Mouse (Mus musculus): ENCODE measurements around the gene Hsf4. TPM values are rescaled to one million over a fixed set of nuclear protein-coding genes. Genes with fewer than 3 reads are reported as not detected.

Hsf4 gene
- polyA plus RNA-seq, 1 experiment from 2014 or later, result not detected

GRCm38 (mm10) chr8:105276292-105277120 is 6.9 kb downstream of the Hsf4 start:
- peak; percentile 95 for DNase-seq (ENCODE audit: low spot score, missing footprints)
- H3K4me3 ChIP-seq (ENCODE audit: low read depth, low read length), result peak overlapping the region; percentile 34
- H3K4me2 ChIP-seq, result peak overlapping the region; percentile 55
- H3K9ac ChIP-seq (ENCODE audit: low read length), result peak overlapping the region; percentile 47
- ATAC-seq (ENCODE audit: low FRiP score), result peak; percentile 69
- no peaks in the 10 kb centered on the region for H3K36me3 ChIP-seq (ENCODE audit: control insufficient read depth, insufficient read depth, low read length)
- H3K27me3 ChIP-seq (ENCODE audit: control insufficient read depth, insufficient read depth, low read length), result peaks cover 84% of the 10 kb centered on the region
- no peak overlapping the region for H3K27ac ChIP-seq (ENCODE audit: low read depth, low read length)
- H3K4me1 ChIP-seq (ENCODE audit: control insufficient read depth, insufficient read depth, low read length), result peaks cover 14% of the 10 kb centered on the region
- 3% methylated on average over 29 of the region's 30 CpGs for WGBS
- no peaks in the 10 kb centered on the region for H3K9me3 ChIP-seq (ENCODE audit: control insufficient read depth, low read length)

GRCm38 (mm10) chr8:105278911-105279334 is 9.3 kb downstream of the Hsf4 start:
- peaks cover 14% of the 10 kb centered on the region for H3K4me1 ChIP-seq (ENCODE audit: control insufficient read depth, insufficient read depth, low read length)
- peaks cover 3% of the 10 kb centered on the region; the same call in 1 of the 2 replicates for H3K36me3 ChIP-seq (ENCODE audit: control insufficient read depth, insufficient read depth, low read length)
- 4% methylated on average over 28 of the region's 28 CpGs for WGBS
- DNase-seq (ENCODE audit: low spot score, missing footprints) (peak; percentile 90), ATAC-seq (ENCODE audit: low FRiP score) (peak; percentile 5; the same call in 1 of the 2 replicates)
- H3K4me3 ChIP-seq (ENCODE audit: low read depth, low read length), result no peak overlapping the region
- H3K4me2 ChIP-seq, result peak overlapping the region; percentile 10; the same call in 1 of the 2 replicates
- no peaks in the 10 kb centered on the region for H3K9me3 ChIP-seq (ENCODE audit: control insufficient read depth, low read length)
- no peak overlapping the region for H3K27ac ChIP-seq (ENCODE audit: low read depth, low read length)
- peaks cover 61% of the 10 kb centered on the region for H3K27me3 ChIP-seq (ENCODE audit: control insufficient read depth, insufficient read depth, low read length)
- no peak overlapping the region for H3K9ac ChIP-seq (ENCODE audit: low read length)

DNA sequence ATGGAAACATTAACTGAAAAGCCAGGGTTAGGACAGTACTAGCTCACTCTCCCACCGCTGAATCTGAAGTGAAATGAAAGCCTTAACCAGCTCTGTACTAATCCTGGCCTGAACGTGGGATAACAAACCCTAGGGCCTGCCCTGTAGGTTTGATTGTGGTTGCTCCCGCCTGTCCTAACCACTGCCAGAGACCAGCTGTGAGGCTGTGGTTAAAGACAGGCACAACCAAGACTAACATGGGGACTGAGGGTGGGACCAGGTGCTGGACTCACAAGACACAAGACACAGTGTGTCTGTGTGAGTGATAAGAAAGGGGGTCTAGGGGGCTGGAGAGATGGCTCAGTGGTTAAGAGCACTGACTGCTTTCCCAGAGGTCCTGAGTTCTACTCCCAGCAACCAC is 11.0 kb downstream of the Hsf4 start:
- peaks cover 13% of the 10 kb centered on the region for H3K4me1 ChIP-seq (ENCODE audit: control insufficient read depth, insufficient read depth, low read length)
- ATAC-seq (ENCODE audit: low FRiP score), result no peak
- 72% methylated on average over 3 of the region's 3 CpGs for WGBS
- peaks cover 44% of the 10 kb centered on the region for H3K27me3 ChIP-seq (ENCODE audit: control insufficient read depth, insufficient read depth, low read length)
- no peak for DNase-seq (ENCODE audit: low spot score, missing footprints)
- no peak overlapping the region for H3K4me2 ChIP-seq
- no peaks in the 10 kb centered on the region for H3K9me3 ChIP-seq (ENCODE audit: control insufficient read depth, low read length)
- peaks cover 3% of the 10 kb centered on the region; the same call in 1 of the 2 replicates for H3K36me3 ChIP-seq (ENCODE audit: control insufficient read depth, insufficient read depth, low read length)
- no peak overlapping the region for H3K9ac ChIP-seq (ENCODE audit: low read length)
- no peak overlapping the region for H3K4me3 ChIP-seq (ENCODE audit: low read depth, low read length)
- H3K27ac ChIP-seq (ENCODE audit: low read depth, low read length), result no peak overlapping the region

DNA sequence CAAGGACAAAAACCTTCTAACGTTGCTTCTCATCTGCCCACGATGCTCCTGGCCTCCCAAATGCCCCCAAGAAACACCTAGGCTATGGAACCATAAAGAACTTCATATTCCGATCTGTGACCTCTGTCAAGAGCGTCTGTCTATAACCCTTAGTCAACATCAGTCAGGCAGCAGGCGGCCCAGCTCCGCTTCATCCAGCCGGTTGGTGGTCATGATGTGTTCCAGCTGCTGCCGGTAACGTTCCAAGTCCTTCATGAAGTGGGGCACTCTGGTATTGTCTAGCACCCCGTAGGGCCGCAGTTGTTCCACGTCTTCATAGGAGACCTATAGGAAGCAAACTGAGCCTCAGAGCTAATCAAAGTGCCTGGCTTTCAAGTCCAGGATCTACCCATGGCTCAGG is 12.2 kb downstream of the Hsf4 start:
- DNase-seq (ENCODE audit: low spot score, missing footprints) (no peak), ATAC-seq (ENCODE audit: low FRiP score) (no peak)
- Histone ChIP-seq H3K9ac (ENCODE audit: low read length) (no peak overlapping the region), H3K4me3 (ENCODE audit: low read depth, low read length) (no peak overlapping the region), H3K36me3 (ENCODE audit: control insufficient read depth, insufficient read depth, low read length) (peaks cover 3% of the 10 kb centered on the region; the same call in 1 of the 2 replicates), H3K4me1 (ENCODE audit: control insufficient read depth, insufficient read depth, low read length) (0 out of 2 replicates have a peak, but pooled peaks cover 7% of the 10 kb centered on the region), H3K27ac (ENCODE audit: low read depth, low read length) (no peak overlapping the region), H3K9me3 (ENCODE audit: control insufficient read depth, low read length) (no peaks in the 10 kb centered on the region), H3K27me3 (ENCODE audit: control insufficient read depth, insufficient read depth, low read length) (peaks cover 32% of the 10 kb centered on the region), H3K4me2 (no peak overlapping the region)
- whole genome bisulfite sequencing, result 85% methylated on average over 12 of the region's 12 CpGs

- peaks cover 28% of the 10 kb centered on the region for H3K27me3 ChIP-seq (ENCODE audit: control insufficient read depth, insufficient read depth, low read length)
- H3K27ac ChIP-seq (ENCODE audit: low read depth, low read length), result no peak overlapping the region
- peaks cover 3% of the 10 kb centered on the region; the same call in 1 of the 2 replicates for H3K36me3 ChIP-seq (ENCODE audit: control insufficient read depth, insufficient read depth, low read length)
- H3K4me3 ChIP-seq (ENCODE audit: low read depth, low read length), result no peak overlapping the region
- no peak for DNase-seq (ENCODE audit: low spot score, missing footprints)
- ATAC-seq (ENCODE audit: low FRiP score), result no peak
- H3K9ac ChIP-seq (ENCODE audit: low read length), result no peak overlapping the region
- WGBS, result 91% methylated on average over 4 of the region's 4 CpGs
- H3K4me1 ChIP-seq (ENCODE audit: control insufficient read depth, insufficient read depth, low read length), result 0 out of 2 replicates have a peak, but pooled peaks cover 7% of the 10 kb centered on the region
- no peaks in the 10 kb centered on the region for H3K9me3 ChIP-seq (ENCODE audit: control insufficient read depth, low read length)
- H3K4me2 ChIP-seq, result no peak overlapping the region
Measured at GRCm38 (mm10) chr8:105282239-105282638, 12.6 kb downstream of the Hsf4 start.

GRCm38 (mm10) chr8:105283074-105283473 is 13.5 kb downstream of the Hsf4 start:
- DNase-seq (ENCODE audit: low spot score, missing footprints) (peak; percentile 89), ATAC-seq (ENCODE audit: low FRiP score) (peak; percentile 52)
- 24% methylated on average over 23 of the region's 23 CpGs for WGBS
- no peak overlapping the region for H3K4me3 ChIP-seq (ENCODE audit: low read depth, low read length)
- peaks cover 19% of the 10 kb centered on the region for H3K27me3 ChIP-seq (ENCODE audit: control insufficient read depth, insufficient read depth, low read length)
- H3K36me3 ChIP-seq (ENCODE audit: control insufficient read depth, insufficient read depth, low read length), result peaks cover 3% of the 10 kb centered on the region; the same call in 1 of the 2 replicates
- H3K4me2 ChIP-seq, result no peak overlapping the region
- no peak overlapping the region for H3K27ac ChIP-seq (ENCODE audit: low read depth, low read length)
- peaks cover 10% of the 10 kb centered on the region for H3K4me1 ChIP-seq (ENCODE audit: control insufficient read depth, insufficient read depth, low read length)
- H3K9me3 ChIP-seq (ENCODE audit: control insufficient read depth, low read length), result no peaks in the 10 kb centered on the region
- no peak overlapping the region for H3K9ac ChIP-seq (ENCODE audit: low read length)

- Histone ChIP-seq H3K27ac (ENCODE audit: low read depth, low read length) (no peak overlapping the region), H3K27me3 (ENCODE audit: control insufficient read depth, insufficient read depth, low read length) (peaks cover 9% of the 10 kb centered on the region), H3K9me3 (ENCODE audit: control insufficient read depth, low read length) (no peaks in the 10 kb centered on the region), H3K4me2 (no peak overlapping the region), H3K36me3 (ENCODE audit: control insufficient read depth, insufficient read depth, low read length) (peaks cover 3% of the 10 kb centered on the region; the same call in 1 of the 2 replicates), H3K9ac (ENCODE audit: low read length) (0 out of 2 replicates have a peak overlapping the region, but pooled peaks have one; percentile 5), H3K4me1 (ENCODE audit: control insufficient read depth, insufficient read depth, low read length) (peaks cover 21% of the 10 kb centered on the region), H3K4me3 (ENCODE audit: low read depth, low read length) (no peak overlapping the region)
- 44% methylated on average over 12 of the region's 12 CpGs for WGBS
- ATAC-seq (ENCODE audit: low FRiP score) (no peak), DNase-seq (ENCODE audit: low spot score, missing footprints) (no peak)
Measured at GRCm38 (mm10) chr8:105285514-105285913, 15.9 kb downstream of the Hsf4 start.

DNA sequence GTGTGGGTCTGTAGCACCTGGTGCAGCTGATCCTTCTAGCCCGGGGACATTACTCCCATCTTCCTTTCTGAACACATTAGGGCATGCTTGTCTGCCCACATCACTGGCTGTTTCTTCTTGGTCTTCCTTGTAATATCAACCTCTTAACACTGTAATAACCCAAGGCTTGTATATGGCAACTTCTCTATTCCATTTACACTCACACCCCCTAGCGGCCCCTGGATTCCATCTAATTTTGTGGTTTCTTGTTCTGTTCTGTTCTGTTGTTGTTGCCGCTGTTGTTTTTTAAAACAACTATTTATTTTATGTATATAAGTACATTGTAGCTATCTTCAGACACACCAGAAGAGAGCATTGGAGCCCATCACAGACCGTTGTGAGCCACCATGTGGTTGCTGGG is 17.3 kb downstream of the Hsf4 start:
- no peak overlapping the region for H3K4me3 ChIP-seq (ENCODE audit: low read depth, low read length)
- no peak for ATAC-seq (ENCODE audit: low FRiP score)

GRCm38 (mm10) chr8:105288231-105288630 is 18.6 kb downstream of the Hsf4 start:
- DNase-seq (ENCODE audit: low spot score, missing footprints) (no peak), ATAC-seq (ENCODE audit: low FRiP score) (no peak)
- Histone ChIP-seq H3K4me1 (ENCODE audit: control insufficient read depth, insufficient read depth, low read length) (peaks cover 22% of the 10 kb centered on the region), H3K9ac (ENCODE audit: low read length) (peak overlapping the region; percentile 77), H3K27ac (ENCODE audit: low read depth, low read length) (no peak overlapping the region), H3K36me3 (ENCODE audit: control insufficient read depth, insufficient read depth, low read length) (no peaks in the 10 kb centered on the region), H3K9me3 (ENCODE audit: control insufficient read depth, low read length) (no peaks in the 10 kb centered on the region), H3K4me3 (ENCODE audit: low read depth, low read length) (peak overlapping the region; percentile 40), H3K4me2 (peak overlapping the region; percentile 74), H3K27me3 (ENCODE audit: control insufficient read depth, insufficient read depth, low read length) (peaks cover 15% of the 10 kb centered on the region)
- WGBS, result 86% methylated on average over 5 of the region's 5 CpGs

More for the DNA sequence above, 17.3 kb downstream of the Hsf4 start:
- H3K9ac ChIP-seq (ENCODE audit: low read length), result no peak overlapping the region
- H3K4me1 ChIP-seq (ENCODE audit: control insufficient read depth, insufficient read depth, low read length), result peaks cover 22% of the 10 kb centered on the region
- H3K27ac ChIP-seq (ENCODE audit: low read depth, low read length), result no peak overlapping the region
- WGBS, result 87% methylated on average over 4 of the region's 4 CpGs
- H3K27me3 ChIP-seq (ENCODE audit: control insufficient read depth, insufficient read depth, low read length), result peaks cover 15% of the 10 kb centered on the region
- no peaks in the 10 kb centered on the region for H3K9me3 ChIP-seq (ENCODE audit: control insufficient read depth, low read length)
- no peak overlapping the region for H3K4me2 ChIP-seq
- no peak for DNase-seq (ENCODE audit: low spot score, missing footprints)
- peaks cover 3% of the 10 kb centered on the region; the same call in 1 of the 2 replicates for H3K36me3 ChIP-seq (ENCODE audit: control insufficient read depth, insufficient read depth, low read length)

Data from midbrain, embryonic 11.5 days (tissue).